Mouse (Mus musculus): ENCODE measurements around the gene Gm21173. TPM values are rescaled to one million over a fixed set of nuclear protein-coding genes. Genes with fewer than 3 reads are reported as not detected.

The Gm21173 gene
- not detected for polyA plus RNA-seq (2015; fragmentation: Illumina TruSeq; extraction: RNeasy Lipid Tissue Mini Kit (QIAGEN cat#74804); ENCODE audit: insufficient read depth, low replicate concordance)

GRCm38 (mm10) chrY:76761300-76761699 is at the start of gene Gm21173:
TSS of gene Gm21173 (plus strand) at chrY:76761600.

Measured in spleen, adult 10 weeks (tissue).